Mouse (Mus musculus) urinary bladder, postnatal 36 days (tissue): Measurements from ENCODE around the gene Rasgrp4.

ENCODE experiments used
- DNase-seq, 2 experiments: peaks; one replicate each; pipeline ENCODE4 v3.0.0; 2022; ENCODE audit warnings: low spot score in 2 of 2, mixed read lengths in 1 of 2

Gene Rasgrp4

DNA sequence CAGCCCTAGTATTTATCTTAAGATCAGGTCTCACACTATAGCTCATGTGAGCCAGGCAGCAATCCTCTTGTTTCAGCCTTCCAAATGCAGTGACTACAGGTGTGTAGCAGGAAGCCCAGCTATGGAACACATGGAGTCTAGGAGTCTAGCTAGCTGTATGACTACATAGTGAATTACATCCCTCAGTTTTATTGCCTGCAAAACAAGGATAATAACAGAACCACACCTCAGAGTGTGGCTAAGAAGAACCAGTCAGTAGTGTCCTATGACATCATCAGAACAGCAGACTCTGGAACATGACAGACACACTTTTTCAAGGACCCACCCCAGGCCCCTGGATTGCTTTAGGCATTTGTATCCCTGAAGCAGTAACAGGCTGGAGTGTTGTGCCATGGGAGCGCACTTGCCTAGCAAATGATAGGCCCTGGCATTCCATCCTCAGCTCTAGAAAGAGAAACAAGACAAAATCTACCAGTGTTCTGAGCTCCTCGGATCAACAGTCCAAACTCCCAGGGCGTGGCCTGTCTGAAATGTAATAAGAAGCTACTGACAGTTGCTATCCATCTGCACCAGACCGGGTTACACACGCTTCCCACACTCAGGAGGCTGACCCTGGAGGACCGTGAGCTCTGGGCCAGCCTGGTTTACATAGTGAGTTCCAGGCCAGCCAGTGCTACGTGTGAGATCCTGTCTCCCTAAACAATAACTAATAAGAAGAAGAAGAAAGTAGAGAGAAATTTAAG, 12.1 kb downstream of the Rasgrp4 start:
- DNase-seq = no peak

DNA sequence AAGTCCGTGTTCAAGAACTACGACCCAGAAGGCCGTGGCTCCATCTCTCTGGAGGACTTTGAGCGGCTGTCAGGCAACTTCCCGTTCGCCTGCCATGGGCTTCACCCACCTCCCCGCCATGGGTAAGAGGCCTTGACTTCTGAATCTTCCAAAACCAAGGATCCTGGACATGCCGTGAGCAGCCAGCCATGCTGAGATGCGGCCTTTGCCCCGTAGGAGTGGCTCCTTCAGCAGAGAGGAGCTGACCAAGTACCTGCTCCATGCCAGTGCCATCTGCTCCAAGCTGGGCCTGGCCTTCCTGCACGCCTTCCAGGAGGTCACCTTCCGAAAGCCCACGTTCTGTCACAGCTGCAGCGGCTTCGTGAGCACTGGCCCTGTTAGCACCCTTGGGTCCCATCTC, 14.1 kb downstream of the Rasgrp4 start:
- no peak for DNase-seq

- DNase-seq = no peak
Measured at GRCm38 (mm10) chr7:29151486-29151885, 16.8 kb downstream of the Rasgrp4 start.

DNA sequence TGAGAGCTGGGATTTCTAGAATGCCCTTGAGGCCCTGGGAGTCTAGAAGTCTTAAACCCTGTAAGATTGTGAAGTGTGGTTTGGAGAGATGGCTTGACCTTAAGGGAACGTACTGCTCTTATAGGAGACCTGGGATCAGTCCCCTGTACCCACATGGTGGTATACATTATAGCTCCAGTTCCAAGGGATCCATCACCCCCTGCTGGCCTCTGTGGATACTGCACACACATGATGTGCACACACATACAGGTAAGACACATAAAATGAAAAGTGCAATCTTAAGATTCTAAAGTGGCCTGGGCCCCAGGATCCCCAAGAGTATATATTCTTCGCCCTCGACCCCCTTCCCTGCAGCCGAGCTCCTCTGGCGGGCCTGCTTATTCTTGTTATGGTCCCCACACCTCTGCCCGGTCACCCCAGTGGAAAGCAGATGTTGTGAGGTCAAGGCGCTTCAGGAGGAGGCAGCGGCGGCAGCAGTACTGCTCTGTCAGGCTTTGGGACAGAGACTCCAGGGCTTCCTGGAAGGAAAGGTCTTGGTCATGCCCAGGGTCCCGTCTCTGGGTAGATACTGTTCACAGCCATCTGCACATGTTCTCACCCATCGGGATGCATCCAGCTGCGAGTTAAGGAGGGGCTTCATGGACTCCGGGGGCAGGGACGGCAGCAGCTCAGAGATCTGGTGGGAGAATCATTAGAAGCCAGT, 19.5 kb downstream of the Rasgrp4 start:
- no peak for DNase-seq

DNA sequence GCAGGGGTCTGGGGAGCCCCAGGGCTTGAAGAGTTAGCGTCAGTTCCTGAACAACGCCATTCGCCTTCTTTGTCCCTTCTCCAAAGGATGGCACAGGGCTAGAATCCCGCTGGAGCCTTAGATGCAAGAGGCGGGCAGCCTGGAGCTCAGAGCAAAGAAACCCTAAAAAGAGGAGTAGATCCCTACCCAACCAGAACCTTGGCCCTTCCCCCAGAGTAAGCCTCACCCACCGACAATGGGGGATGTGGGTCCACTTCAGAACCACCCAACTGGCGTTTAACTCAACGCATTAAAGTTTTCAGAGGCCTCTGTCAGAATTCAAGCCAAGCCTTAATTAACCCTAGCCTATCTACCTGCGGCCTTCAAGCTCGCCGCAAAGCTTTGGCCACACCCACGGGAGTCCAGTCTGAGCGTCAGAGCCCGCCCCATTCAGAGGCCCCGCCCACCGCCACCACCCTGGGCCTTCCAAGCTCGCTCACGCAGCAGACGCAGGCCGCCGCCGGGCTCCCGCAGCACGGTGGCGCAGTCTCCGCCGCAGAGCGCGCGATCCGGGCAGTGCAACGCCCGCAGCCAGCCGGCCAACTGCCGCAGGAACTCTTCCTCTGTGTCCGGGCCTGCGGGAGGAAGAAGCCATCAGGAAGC, 20.7 kb downstream of the Rasgrp4 start:
- peak; percentile 85 to 88 for DNase-seq

DNA sequence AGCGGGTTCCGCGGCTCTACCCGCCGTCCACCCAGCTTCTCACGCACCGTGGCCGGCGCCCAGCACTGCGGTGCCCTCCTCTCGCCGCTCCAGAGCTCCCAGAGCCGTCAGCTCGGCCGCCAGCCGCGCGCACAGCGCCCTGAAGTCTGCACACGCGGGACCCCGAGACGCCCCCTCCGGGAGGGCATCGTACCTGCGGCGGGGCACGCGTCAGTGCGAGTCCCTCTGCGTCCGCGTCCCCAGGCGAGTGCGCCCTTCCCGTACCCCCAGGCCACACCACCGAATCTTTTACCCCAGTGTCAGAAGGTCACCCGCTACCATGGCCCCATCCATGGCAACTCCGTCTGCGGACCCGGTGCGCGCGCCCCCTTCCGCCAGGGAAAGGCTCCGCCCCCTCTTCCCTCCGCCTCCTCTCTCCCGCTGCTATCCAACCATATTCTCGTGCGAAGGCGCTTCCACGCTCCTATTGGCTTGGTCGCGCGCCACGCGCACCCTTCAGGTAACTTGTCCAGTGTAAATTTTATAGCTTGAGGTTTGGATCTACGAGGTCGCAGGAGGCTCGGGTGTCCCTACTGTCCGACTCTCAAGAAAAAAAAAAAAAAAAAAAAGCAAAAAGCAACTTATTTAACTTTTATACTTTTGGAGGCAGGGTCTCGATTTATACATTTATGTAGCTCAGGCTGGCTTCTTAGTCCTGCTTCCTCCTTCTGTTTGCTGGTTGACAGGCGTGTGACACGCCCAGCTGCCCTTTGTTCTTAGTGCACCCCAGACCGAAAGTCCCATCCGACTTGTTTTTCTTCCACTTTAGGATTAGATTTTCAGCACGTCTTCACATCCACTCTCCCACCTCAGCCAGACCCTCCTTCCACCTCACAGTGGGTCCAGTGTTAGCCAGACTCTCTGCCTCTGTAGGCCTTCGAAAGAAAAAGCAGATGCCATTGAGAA, 21.5 kb downstream of the Rasgrp4 start, which contains the start of gene Fam98c:
Gene Fam98c, minus strand, starts transcription at position 397 of the 945 bp plus-strand sequence.
- peak; percentile 72 to 84 for DNase-seq

DNA sequence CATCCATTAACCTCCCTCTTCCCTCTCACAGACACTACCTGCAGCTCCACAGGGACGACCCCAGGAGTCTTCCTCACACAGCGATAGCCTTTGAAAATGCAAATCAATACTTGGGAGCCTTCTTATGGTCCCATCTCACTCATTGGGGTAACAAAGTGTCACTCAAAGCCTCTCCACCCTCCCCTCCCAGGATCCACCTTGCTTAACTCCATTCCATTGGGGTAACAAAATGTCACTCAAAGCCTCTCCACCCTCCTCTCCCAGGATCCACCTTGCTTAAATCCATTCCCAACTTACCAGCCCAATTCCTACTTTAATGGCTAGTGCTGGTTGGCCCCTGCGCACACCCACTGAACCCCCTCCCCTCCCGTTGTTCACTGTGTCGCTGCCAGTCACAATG, 23.6 kb downstream of the Rasgrp4 start:
- DNase-seq = no peak

- no peak for DNase-seq
Measured at GRCm38 (mm10) chr7:29162294-29162693, 27.6 kb downstream of the Rasgrp4 start.

- peak in 1 of 2 experiments; percentile 48 for DNase-seq
Measured at GRCm38 (mm10) chr7:29162750-29163525, 28.3 kb downstream of the Rasgrp4 start.

DNA sequence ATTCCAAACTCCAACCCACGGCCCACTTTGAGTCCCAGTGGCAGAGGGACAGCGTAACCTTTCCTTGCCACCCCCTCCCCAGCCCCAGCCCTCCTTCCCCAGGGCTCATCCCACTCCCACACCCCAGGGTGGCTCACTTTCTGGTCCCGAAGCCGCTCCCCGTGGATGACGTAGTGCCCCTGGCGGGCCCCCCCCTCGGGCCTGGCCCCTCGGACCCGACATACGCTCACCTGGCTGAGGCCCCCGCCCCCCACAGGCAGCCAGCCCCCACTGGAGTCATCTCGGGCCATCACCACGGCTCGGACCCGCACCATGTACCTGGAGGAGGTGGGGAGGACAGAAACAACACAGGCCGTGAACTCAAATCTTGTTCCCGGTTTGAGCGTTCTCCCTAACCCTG, 33.0 kb downstream of the Rasgrp4 start:
- no peak for DNase-seq

DNA sequence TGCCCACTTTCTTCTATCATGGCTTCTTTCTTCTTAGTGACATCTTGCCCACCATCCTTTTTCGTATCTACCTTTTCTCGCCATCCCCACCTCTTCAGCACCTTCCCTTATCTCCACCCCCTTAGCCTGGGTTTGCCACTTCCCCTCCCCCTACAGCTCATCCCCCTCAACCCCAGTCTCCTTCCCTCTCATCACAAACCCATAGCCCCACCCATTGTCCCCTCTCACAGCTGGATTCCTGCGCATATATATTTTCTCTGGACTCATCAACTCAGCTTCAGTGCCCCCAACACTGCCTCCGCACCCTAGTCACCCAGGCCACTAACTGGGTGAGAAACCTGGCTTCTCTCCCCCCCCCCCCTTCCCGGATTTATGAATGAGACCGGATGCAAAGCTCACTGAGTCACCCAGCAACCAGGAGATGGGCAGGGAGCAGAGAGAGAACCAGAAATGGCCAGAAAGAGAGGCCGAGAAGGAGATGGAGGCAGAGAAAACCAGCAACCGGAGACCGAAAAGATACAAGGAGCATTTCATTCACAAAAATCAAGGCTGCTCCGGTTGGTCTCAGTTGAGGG, 33.6 kb downstream of the Rasgrp4 start:
- DNase-seq = no peak

- DNase-seq = no peak
Measured at GRCm38 (mm10) chr7:29168791-29169230, 34.2 kb downstream of the Rasgrp4 start.

DNA sequence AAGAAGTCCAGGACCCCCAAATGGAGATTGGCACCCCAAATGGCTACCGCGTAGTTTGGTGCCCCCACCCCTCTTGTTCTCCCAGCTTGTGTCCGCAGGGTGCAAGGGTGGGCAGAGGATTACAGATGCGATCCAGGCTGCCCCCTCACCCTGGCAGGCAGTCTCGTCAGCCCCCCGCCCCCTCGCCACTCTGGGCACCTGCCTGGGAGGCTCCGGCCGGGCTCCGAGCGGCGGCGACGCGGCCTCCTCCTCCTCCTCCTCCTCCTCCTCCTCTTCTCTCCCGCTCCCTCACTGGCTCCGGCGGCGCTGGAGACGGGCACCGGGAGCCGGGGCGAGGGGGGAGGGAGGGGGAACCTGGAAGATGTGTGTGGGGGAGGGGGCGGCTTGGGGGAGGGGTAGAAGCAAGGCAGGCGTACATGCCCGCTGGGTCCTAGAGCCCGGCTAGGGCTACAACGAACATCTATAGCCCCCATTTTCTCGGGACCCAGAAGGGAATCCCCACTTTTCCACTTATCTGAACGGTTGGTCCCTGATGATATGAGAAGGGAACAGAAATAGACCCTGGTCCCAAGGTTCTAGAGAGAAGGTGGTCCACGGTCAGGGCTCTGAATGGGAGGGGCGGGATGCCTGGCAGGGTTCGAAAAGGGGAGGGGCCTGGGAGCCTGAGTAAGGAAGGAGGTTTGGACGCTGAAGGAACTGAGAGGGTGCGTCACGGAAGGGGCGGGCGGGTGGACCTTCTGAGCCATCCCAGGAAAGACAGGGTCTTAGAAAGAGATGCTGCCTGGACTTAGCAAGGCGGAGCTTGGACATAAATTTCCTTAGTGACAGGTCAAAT, 34.8 kb downstream of the Rasgrp4 start:
- DNase-seq = peak; percentile 64 to 79

- peak; percentile 80 to 81 for DNase-seq
Measured at GRCm38 (mm10) chr7:29170066-29170754, 35.6 kb downstream of the Rasgrp4 start, which contains the start of the genes Ggn and Spred3. Gene Ggn, plus strand, starts transcription at chr7:29170210. Gene Spred3, minus strand, starts transcription at chr7:29170411.

GRCm38 (mm10) chr7:29170755-29171561, 36.3 kb downstream of the Rasgrp4 start:
- DNase-seq = no peak

GRCm38 (mm10) chr7:29171562-29172097, 37.0 kb downstream of the Rasgrp4 start:
- no peak for DNase-seq

DNA sequence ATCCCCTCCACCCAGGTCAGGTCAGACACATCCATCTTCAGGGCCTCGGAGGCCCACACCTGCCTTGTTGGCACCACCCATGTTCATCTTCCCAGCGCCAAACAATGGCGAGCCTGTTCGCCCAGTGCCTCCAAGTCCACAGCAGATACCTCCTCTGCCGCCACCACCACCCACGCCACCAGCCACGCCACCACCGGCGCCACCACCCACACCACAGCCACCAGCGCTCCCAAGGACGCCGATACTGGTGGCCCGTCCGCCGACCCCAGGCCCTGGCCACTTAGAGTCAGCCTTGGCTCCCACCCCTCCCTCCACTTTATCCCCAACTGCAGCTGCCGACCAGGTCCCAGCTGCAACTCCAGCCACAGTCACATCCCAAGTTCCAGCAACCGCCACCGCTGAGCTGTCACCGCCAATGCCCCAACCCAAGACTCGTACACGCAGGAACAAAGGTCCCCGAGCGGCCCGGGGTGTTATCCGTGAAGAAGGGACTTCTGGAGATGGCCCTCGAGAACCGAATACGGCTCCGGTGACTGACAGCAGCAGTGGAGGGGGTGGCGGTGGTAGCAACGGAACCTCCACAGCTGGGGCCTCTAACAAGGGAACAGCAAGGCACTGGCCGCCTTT, 37.9 kb downstream of the Rasgrp4 start:
- no peak for DNase-seq
